Mouse (Mus musculus) cerebellum, adult 2 months (tissue): ENCODE measurements around the gene Hlx. TPM values are rescaled to one million over a fixed set of nuclear protein-coding genes. Genes with fewer than 3 reads are reported as not detected.

ENCODE experiments used
- DNase-seq, 2 experiments: peaks; one replicate each; pipeline ENCODE4 v3.0.0; 2021
- H3K27ac ChIP-seq: fragments of 200-500 bp; 2 replicates; pipeline ENCODE4 v1.5.1; 2012; ENCODE audit warnings: low read length, control low read depth, inconsistent platforms; ENCODE audit not compliant: insufficient read depth
- H3K27me3 ChIP-seq: fragments of 200-500 bp; 2 replicates; pipeline ENCODE4 v1.6.1; 2012; ENCODE audit warnings: inconsistent platforms, mild to moderate bottlenecking, low read length, moderate library complexity; ENCODE audit not compliant: control insufficient read depth, insufficient read depth
- H3K4me1 ChIP-seq: fragments of 200-500 bp; 2 replicates; pipeline ENCODE4 v1.6.1; 2011; ENCODE audit warnings: low read length; ENCODE audit not compliant: control insufficient read depth, insufficient read depth
- H3K4me3 ChIP-seq: fragments of 200-500 bp; replicated peaks from 2 replicates; pipeline ENCODE3; 2011; ENCODE audit warnings: mild to moderate bottlenecking, low read depth, low read length, control low read depth; ENCODE audit not compliant: insufficient read depth
- CTCF ChIP-seq: fragments of 200-500 bp; IDR thresholded peaks from 2 replicates; pipeline ENCODE4 v1.5.1; 2011; ENCODE audit warnings: low read depth, mild to moderate bottlenecking, control low read depth, low read length, moderate library complexity, borderline replicate concordance; ENCODE audit not compliant: insufficient read depth
- POLR2A ChIP-seq: fragments of 200-500 bp; IDR thresholded peaks from 2 replicates; pipeline ENCODE4 v1.6.1; 2011; ENCODE audit warnings: low read length, control low read depth, borderline replicate concordance; ENCODE audit not compliant: insufficient read depth
- WGBS: fragments of 180-500 bp; shearing (Covaris S2); methylation state at CpG from one replicate; pipeline ENCODE4 v1.1.7; 2018; 5-methylcytosine and 5-hydroxymethylcytosine counted together
- polyA plus RNA-seq: library from polyadenylated mRNA; depleted of rRNA; stranded (reverse); fragments of >200 nt; gene quantifications from 2 replicates; pipeline ENCODE4 v1.2.3, GENCODE M21; 2012

Hlx gene
- polyA plus RNA-seq, 1 experiment = 1.1 TPM

GRCm38 (mm10) chr1:184771202-184771890, 38.9 kb upstream of the Hlx start:
- peak; percentile 29 to 58 for DNase-seq
- TF ChIP-seq CTCF = peak; percentile 58; the same call in 1 of the 2 replicates
- no peak for TF ChIP-seq POLR2A
- Histone ChIP-seq H3K4me1 (no peaks in the 10 kb centered on the region), H3K27me3 (no peaks in the 10 kb centered on the region), H3K27ac (no peak overlapping the region), H3K4me3 (no peak overlapping the region)
- WGBS = 36% methylated on average over 18 of the region's 18 CpGs

- Histone ChIP-seq H3K27me3 (no peaks in the 10 kb centered on the region), H3K4me3 (no peak overlapping the region), H3K27ac (no peak overlapping the region), H3K4me1 (no peaks in the 10 kb centered on the region)
- 35% methylated on average over 3 of the region's 3 CpGs for WGBS
- DNase-seq = no peak
- no peak for TF ChIP-seq POLR2A
- no peak for TF ChIP-seq CTCF
Observed at GRCm38 (mm10) chr1:184763866-184764265, 31.4 kb upstream of the Hlx start.

- DNase-seq = no peak
- H3K27ac ChIP-seq = no peak overlapping the region
- H3K27me3 ChIP-seq = no peaks in the 10 kb centered on the region
- no peak overlapping the region for H3K4me3 ChIP-seq
- TF ChIP-seq CTCF (no peak), POLR2A (no peak)
- WGBS = 61% methylated on average over 5 of the region's 5 CpGs
- no peaks in the 10 kb centered on the region for H3K4me1 ChIP-seq
Observed at GRCm38 (mm10) chr1:184762941-184763340, 30.5 kb upstream of the Hlx start.

- no peak overlapping the region for H3K27ac ChIP-seq
- WGBS = 72% methylated on average over 4 of the region's 4 CpGs
- no peak for DNase-seq
- H3K4me1 ChIP-seq = no peaks in the 10 kb centered on the region
- TF ChIP-seq CTCF = no peak
- TF ChIP-seq POLR2A = no peak
- H3K4me3 ChIP-seq = no peak overlapping the region
- H3K27me3 ChIP-seq = no peaks in the 10 kb centered on the region; the same call in 1 of the 2 replicates
Observed at GRCm38 (mm10) chr1:184761988-184762387, 29.6 kb upstream of the Hlx start.

- WGBS = 92% methylated on average over 5 of the region's 5 CpGs
- peaks cover 3% of the 10 kb centered on the region for H3K4me1 ChIP-seq
- H3K4me3 ChIP-seq = no peak overlapping the region
- TF ChIP-seq POLR2A (no peak), CTCF (no peak)
- DNase-seq = no peak
- H3K27ac ChIP-seq = no peak overlapping the region
- H3K27me3 ChIP-seq = no peaks in the 10 kb centered on the region; the same call in 1 of the 2 replicates
Observed at GRCm38 (mm10) chr1:184752671-184753070, 20.3 kb upstream of the Hlx start.

- H3K4me3 ChIP-seq = no peak overlapping the region
- no peak for TF ChIP-seq POLR2A
- no peak for TF ChIP-seq CTCF
- peaks cover 3% of the 10 kb centered on the region for H3K4me1 ChIP-seq
- DNase-seq = no peak
- no peak overlapping the region for H3K27ac ChIP-seq
- no peaks in the 10 kb centered on the region for H3K27me3 ChIP-seq
- 79% methylated on average over 11 of the region's 11 CpGs for WGBS
Observed at GRCm38 (mm10) chr1:184750114-184750664, 17.8 kb upstream of the Hlx start.

GRCm38 (mm10) chr1:184748692-184749152, 16.3 kb upstream of the Hlx start:
- no peak overlapping the region for H3K4me3 ChIP-seq
- TF ChIP-seq POLR2A = no peak
- TF ChIP-seq CTCF = no peak
- no peaks in the 10 kb centered on the region for H3K27me3 ChIP-seq
- no peak overlapping the region for H3K27ac ChIP-seq
- WGBS = 4% methylated on average over 14 of the region's 14 CpGs
- H3K4me1 ChIP-seq = peaks cover 3% of the 10 kb centered on the region
- DNase-seq = peak; percentile 57 to 78

GRCm38 (mm10) chr1:184737876-184738479, 5.6 kb upstream of the Hlx start:
- H3K27ac ChIP-seq = no peak overlapping the region
- no peaks in the 10 kb centered on the region; the same call in 1 of the 2 replicates for H3K27me3 ChIP-seq
- TF ChIP-seq POLR2A (no peak), CTCF (peak; percentile 70; the same call in 1 of the 2 replicates)
- H3K4me1 ChIP-seq = no peaks in the 10 kb centered on the region
- H3K4me3 ChIP-seq = no peak overlapping the region
- 6% methylated on average over 13 of the region's 14 CpGs for WGBS
- DNase-seq = peak in 1 of 2 experiments; percentile 26
